Mouse (Mus musculus): Measurements from ENCODE around the gene Olfr1392. TPM values are rescaled to one million over a fixed set of nuclear protein-coding genes. Genes with fewer than 3 reads are reported as not detected.

The Olfr1392 gene
- polyA plus RNA-seq, 1 experiment from 2014 or later: not detected

DNA sequence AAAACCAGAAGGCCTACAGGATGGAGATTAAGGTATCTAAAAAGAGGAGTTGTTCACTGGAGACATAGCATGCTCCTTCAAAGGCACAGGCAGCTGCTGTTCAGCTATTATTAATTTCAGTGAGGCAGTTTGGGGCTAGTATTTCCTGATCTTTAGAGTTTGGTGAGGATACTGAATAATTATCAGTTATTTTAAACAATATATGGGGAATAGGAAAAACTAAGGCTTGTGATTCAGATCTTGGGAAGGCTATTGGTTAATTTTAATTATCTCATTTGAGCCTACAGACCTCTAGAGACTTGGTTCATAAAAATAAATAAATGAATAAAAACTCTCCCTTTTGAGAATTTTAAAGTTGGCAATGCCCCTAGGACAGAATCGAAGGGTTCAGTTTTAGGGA, 49.8 kb downstream of the Olfr1392 start, which contains the start of gene Olfr1390:
TSS of gene Olfr1390 (plus strand) at position 301 of the 400 bp plus-strand sequence.
- H3K4me1 ChIP-seq (replicated peaks): no peaks in the 10 kb centered on the region
- H3K4me3 ChIP-seq (replicated peaks): no peak within 1 kb of the TSS
- no peaks in the 10 kb centered on the region for H3K9me3 ChIP-seq (replicated peaks)
- H3K36me3 ChIP-seq: no peaks in the 10 kb centered on the region
- DNase-seq: no peak
- WGBS (ENCODE audit: insufficient replicate concordance): 50% methylated on average over 1 of the region's 1 CpGs
- no peak within 1 kb of the TSS for H3K27ac ChIP-seq
- no peak within 1 kb of the TSS for H3K9ac ChIP-seq
- no peaks in the 10 kb centered on the region for H3K27me3 ChIP-seq
- ATAC-seq (ENCODE audit: low read depth): no peak
- H3K4me2 ChIP-seq: no peak within 1 kb of the TSS

DNA sequence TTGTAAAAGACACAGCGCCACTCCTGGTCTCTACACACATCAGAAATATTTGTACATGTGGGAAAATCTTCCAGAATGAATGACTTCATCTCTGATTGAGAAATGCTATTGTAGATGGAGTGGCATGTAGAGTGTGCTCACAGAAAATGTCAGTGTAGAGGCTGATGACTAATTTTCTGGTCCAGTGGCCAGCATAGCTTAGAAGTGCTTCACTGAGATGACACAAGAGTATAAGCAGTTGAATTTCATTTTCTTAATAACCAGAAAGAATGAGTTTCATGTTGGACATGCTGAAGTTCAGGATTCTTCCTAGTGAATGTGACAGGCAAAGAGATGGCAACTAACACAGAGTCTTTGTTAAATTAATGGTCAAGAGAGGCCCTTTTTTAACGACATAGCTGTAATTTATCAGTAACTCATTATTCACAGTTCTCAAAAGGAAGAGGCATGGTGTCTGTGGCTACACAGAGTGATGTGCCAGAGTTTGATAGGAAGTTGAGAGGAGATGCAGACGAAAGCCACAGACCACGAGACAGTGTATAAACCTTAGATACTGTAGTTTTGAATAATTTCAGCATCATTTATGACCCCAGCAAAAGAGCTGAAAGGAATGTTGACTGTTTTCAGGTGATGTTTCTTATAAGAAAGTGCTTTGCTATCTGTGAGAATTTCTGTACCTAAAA, 52.2 kb downstream of the Olfr1392 start:
- Histone ChIP-seq H3K27me3 (no peaks in the 10 kb centered on the region), H3K4me2 (no peak overlapping the region), H3K9ac (no peak overlapping the region), H3K27ac (no peak overlapping the region), H3K9me3 (replicated peaks) (no peaks in the 10 kb centered on the region), H3K4me3 (replicated peaks) (no peak overlapping the region), H3K36me3 (no peaks in the 10 kb centered on the region), H3K4me1 (replicated peaks) (no peaks in the 10 kb centered on the region)
- ATAC-seq (ENCODE audit: low read depth) (no peak), DNase-seq (no peak)
- 19% methylated on average over 4 of the region's 4 CpGs for WGBS (ENCODE audit: insufficient replicate concordance)

Other genes with a start within 250 kb of the Olfr1392 start
- gene 9930111J21Rik2, start 234.0 kb upstream of the Olfr1392 start, polyA plus RNA-seq (2015; fragmentation: Nextera tagmentation; extraction: Ambion mirVana): 0.52 and 0.65 TPM in 2 replicates
- gene Tgtp2, start 221.1 kb upstream of the Olfr1392 start, polyA plus RNA-seq (2015; fragmentation: Nextera tagmentation; extraction: Ambion mirVana): 0.22 and 0.59 TPM in 2 replicates
- gene Ifi47, start 208.7 kb upstream of the Olfr1392 start, polyA plus RNA-seq (2015; fragmentation: Nextera tagmentation; extraction: Ambion mirVana): 7.3 and 7.4 TPM in 2 replicates
- not detected in 2 replicates for gene Olfr1396, start 170.4 kb upstream of the Olfr1392 start, polyA plus RNA-seq (2015; fragmentation: Nextera tagmentation; extraction: Ambion mirVana)
- not detected in 2 replicates for gene Olfr1395, start 143.0 kb upstream of the Olfr1392 start, polyA plus RNA-seq (2015; fragmentation: Nextera tagmentation; extraction: Ambion mirVana)
- not detected in 2 replicates for gene Olfr1394, start 130.9 kb upstream of the Olfr1392 start, polyA plus RNA-seq (2015; fragmentation: Nextera tagmentation; extraction: Ambion mirVana)
- 0.78 and 0.81 TPM in 2 replicates for gene Btnl9, start 98.1 kb upstream of the Olfr1392 start, polyA plus RNA-seq (2015; fragmentation: Nextera tagmentation; extraction: Ambion mirVana)
- gene Zfp62, start 82.0 kb upstream of the Olfr1392 start, polyA plus RNA-seq (2015; fragmentation: Nextera tagmentation; extraction: Ambion mirVana): 10.7 and 14.2 TPM in 2 replicates
- 32.0 and 32.6 TPM in 2 replicates for gene Mgat1, start 41.1 kb upstream of the Olfr1392 start, polyA plus RNA-seq (2015; fragmentation: Nextera tagmentation; extraction: Ambion mirVana)
- not detected in 2 replicates for gene Olfr1393, start 7.0 kb upstream of the Olfr1392 start, polyA plus RNA-seq (2015; fragmentation: Nextera tagmentation; extraction: Ambion mirVana)
- gene Olfr10, start 19.5 kb downstream of the Olfr1392 start, polyA plus RNA-seq (2015; fragmentation: Nextera tagmentation; extraction: Ambion mirVana): not detected in 2 replicates
- gene Olfr1391, start 37.5 kb downstream of the Olfr1392 start, polyA plus RNA-seq (2015; fragmentation: Nextera tagmentation; extraction: Ambion mirVana): not detected in 2 replicates
- not detected in 2 replicates for gene Olfr1390, start 49.9 kb downstream of the Olfr1392 start, polyA plus RNA-seq (2015; fragmentation: Nextera tagmentation; extraction: Ambion mirVana)
- gene Olfr1389, start 137.8 kb downstream of the Olfr1392 start, polyA plus RNA-seq (2015; fragmentation: Nextera tagmentation; extraction: Ambion mirVana): not detected in 2 replicates
- 0.03 and 0.08 TPM in 2 replicates for gene Olfr1388, start 151.3 kb downstream of the Olfr1392 start, polyA plus RNA-seq (2015; fragmentation: Nextera tagmentation; extraction: Ambion mirVana)
- not detected in 2 replicates for gene Olfr1387, start 170.1 kb downstream of the Olfr1392 start, polyA plus RNA-seq (2015; fragmentation: Nextera tagmentation; extraction: Ambion mirVana)
- gene Olfr1386, start 179.8 kb downstream of the Olfr1392 start, polyA plus RNA-seq (2015; fragmentation: Nextera tagmentation; extraction: Ambion mirVana): not detected in 2 replicates
- not detected in 2 replicates for gene Olfr1385, start 203.8 kb downstream of the Olfr1392 start, polyA plus RNA-seq (2015; fragmentation: Nextera tagmentation; extraction: Ambion mirVana)
- not detected in 2 replicates for gene Olfr1384, start 221.4 kb downstream of the Olfr1392 start, polyA plus RNA-seq (2015; fragmentation: Nextera tagmentation; extraction: Ambion mirVana)
- gene Olfr1383, start 234.4 kb downstream of the Olfr1392 start, polyA plus RNA-seq (2015; fragmentation: Nextera tagmentation; extraction: Ambion mirVana): not detected in 2 replicates
- gene Olfr1382, start 243.0 kb downstream of the Olfr1392 start, polyA plus RNA-seq (2015; fragmentation: Nextera tagmentation; extraction: Ambion mirVana): not detected in 2 replicates